Mouse (Mus musculus) cerebellum, postnatal 4 days (tissue): ENCODE results near the gene Igsf1.
A peak's percentile ranks its signal among the peaks of the same experiment; 100 is the strongest.

Source experiments
- DNase-seq, 2 experiments: peaks; one replicate each; pipeline ENCODE4 v3.0.0; 2022; ENCODE audit warnings: low spot score in 2 of 2, mixed read lengths in 1 of 2

Gene Igsf1

DNA sequence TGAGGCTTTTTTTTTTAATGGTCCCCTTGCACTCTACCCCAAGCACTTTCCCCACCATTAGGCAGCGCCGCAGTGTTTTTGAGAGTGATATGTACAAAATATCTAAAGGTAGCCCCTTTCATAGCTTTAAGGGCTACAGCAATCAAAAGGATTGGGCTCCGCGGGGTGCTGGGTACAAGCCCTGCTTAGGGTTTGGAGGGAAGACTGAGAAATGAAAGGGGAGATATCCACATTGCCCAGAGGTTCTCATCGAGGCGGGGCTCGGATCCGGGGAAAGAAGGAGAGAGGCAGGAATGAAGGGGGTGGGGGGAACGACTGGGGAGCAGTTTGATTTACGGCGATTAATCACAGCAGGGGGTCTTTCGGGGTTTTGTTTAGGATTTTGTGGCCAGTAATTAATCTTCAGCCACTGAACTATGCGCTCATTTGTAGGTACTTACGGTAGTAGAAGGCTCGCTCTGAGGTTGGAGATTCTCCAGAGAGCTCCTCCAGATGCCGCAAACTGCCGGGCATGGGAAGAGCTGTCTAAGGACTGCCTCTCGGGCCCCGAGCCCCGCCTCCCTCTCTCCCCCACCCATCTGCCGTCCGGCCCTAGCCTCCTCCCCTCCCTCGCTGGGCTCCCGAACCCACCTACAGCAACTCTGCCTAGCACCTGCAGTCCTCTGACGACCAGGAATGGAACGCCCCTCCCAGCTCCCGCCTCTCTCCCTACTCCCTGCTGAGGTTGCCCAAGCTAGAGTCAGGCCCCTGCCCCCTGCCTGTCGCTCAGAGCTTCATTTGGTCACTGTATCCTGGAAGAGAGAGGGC is at the start of gene Igsf1:
Igsf1 (minus strand) TSS at position 537 of the 807 bp plus-strand sequence.
- peak in 1 of 2 experiments; percentile 29 for DNase-seq

DNA sequence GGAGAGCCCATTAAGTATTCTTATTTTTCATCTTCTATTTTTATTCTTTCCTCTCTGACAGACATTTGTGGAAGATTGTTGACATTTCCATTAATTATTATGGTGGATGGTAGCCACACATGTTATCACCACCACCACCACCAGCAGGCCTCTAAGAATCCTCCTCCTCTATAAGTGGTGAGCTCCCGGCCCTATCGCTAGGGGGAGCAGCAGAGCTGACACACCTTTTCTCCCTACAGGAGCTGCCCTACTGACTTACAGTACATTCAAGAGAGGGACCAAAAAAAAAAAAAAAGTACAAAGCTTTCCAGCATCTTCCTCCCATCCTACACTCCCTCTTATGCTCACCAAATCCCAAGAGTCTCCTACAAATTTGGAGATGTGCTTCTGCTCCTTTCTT is 26.7 kb downstream of the Igsf1 start:
- DNase-seq, result no peak

DNA sequence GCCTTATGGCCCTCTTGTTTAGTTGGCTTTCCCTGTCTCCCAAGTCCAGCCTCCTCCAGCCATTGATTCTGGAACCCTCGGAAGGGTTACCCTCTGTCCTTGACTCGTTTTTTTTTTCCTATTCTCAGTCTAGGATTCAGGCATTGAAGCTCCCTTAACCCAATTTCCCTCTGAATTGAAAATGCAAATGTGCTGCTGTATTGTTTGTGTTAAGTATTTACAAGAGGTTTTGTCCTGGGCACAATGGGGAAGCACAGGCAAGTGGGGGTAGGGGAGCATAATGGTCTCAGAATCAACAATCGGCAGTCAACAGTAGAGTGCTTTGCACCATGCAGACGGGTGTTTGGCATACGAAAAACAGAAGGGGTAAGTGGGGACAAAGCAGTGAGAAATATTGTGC is 52.4 kb downstream of the Igsf1 start:
- DNase-seq, result no peak

DNA sequence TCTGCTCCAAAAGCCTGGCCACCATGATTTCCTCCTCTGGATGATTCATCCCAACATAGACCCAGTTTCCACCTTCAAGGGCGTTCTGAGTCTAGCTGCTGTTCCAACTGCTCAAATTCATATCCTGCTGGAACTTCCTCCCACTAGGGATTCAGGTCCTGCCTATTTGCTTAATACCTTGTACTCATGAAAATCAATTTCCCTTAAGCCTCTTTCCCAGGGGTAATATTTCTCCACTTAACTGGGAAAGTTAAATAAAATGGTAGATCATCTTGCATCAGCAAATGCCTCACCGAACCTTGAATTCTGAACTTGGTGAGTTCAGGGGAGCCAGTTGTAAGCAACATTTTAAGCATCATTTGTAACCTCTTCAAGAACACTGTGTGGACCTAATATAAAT is 62.6 kb downstream of the Igsf1 start, which contains the start of gene Olfr1321:
Olfr1321 (minus strand) TSS at position 101 of the 400 bp plus-strand sequence.
- no peak for DNase-seq
